Mouse (Mus musculus) embryonic fibroblast, embryonic 13.5 days (primary cell): ENCODE data around the gene Grap2. TPM values are rescaled to one million over a fixed set of nuclear protein-coding genes. Genes with fewer than 3 reads are reported as not detected.

Experiments used
- H3K27ac ChIP-seq: 2 replicates; pipeline ENCODE4 v1.5.1; 2012; ENCODE audit warnings: low read length, control low read depth, inconsistent platforms; ENCODE audit not compliant: insufficient read depth
- H3K4me1 ChIP-seq: 2 replicates; pipeline ENCODE4 v1.6.1; 2011; ENCODE audit warnings: low read length; ENCODE audit not compliant: control insufficient read depth, insufficient read depth
- H3K4me3 ChIP-seq: 2 replicates; pipeline ENCODE4 v1.5.1; 2011; ENCODE audit warnings: mild to moderate bottlenecking, control low read depth, low read length; ENCODE audit not compliant: insufficient read depth
- CTCF ChIP-seq: IDR thresholded peaks from 2 replicates; pipeline ENCODE4 v1.5.1; 2011; ENCODE audit warnings: mild to moderate bottlenecking, control low read depth, low read length, moderate library complexity, borderline replicate concordance; ENCODE audit not compliant: insufficient read depth
- POLR2A ChIP-seq: IDR thresholded peaks from 2 replicates; pipeline ENCODE4 v1.6.1; 2011; ENCODE audit warnings: low read depth, mild to moderate bottlenecking, control low read depth, low read length, moderate library complexity
- polyA plus RNA-seq: library from polyadenylated mRNA; stranded (reverse); fragments of >200 nt; gene quantifications from 2 replicates; pipeline ENCODE4 v1.2.4, GENCODE M21; 2011; ENCODE audit warnings: low read depth; ENCODE audit not compliant: missing spikeins, insufficient read length

The Grap2 gene
- not detected in 2 replicates for polyA plus RNA-seq

- no peak for TF ChIP-seq POLR2A
- no peak for TF ChIP-seq CTCF
- Histone ChIP-seq H3K4me3 (no peak within 1 kb of the TSS), H3K4me1 (no peaks in the 10 kb centered on the region), H3K27ac (no peak within 1 kb of the TSS)
Measured at GRCm38 (mm10) chr15:80572291-80572690, at the start of gene Grap2. Gene Grap2 (plus strand): TSS chr15:80572594.

DNA sequence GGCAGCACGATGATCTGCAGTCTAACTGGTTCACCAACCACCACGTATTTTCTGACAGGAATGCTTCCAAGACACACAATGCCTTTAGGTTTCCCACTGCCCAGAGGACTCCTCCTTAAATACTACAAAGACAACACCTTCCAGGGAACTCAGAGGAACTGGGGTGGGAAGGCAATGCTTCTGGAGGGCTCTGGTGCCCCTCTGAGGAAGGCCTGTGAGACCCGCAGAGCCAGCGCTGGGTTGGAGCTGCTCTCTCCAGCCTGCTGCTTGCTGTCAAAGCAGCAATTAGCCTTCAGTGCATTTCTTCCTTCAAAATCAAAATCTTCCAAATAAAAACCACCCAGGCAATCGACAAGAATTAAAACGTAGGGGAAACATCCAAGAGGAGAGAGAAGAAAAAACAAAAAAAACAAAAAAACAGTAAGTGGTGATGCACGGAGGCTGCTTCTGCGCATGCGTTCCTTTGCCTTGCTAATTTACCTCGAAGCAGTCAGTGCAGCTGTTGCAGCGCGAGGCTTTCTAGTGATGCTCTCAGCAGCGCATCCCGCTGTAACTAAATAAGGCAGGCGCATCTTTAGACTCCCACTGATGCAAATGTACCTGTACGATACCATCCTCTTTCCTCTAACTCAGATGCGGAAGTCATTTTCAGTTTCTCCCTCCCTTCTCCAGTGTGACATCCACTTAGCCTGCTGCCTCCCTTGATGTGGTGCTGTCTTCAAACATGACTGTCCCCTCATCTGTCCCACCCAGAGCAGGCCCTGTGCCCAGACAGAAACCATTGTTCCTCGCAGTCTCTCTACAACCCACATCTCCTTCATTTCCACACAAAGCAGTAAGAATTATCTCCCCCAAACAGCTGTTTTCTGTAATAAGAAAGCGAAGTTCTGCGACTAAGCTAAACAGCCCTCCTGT is 42.2 kb upstream of the Grap2 start:
- no peak overlapping the region for H3K4me3 ChIP-seq
- H3K27ac ChIP-seq: no peak overlapping the region
- no peaks in the 10 kb centered on the region; the same call in 1 of the 2 replicates for H3K4me1 ChIP-seq
- TF ChIP-seq CTCF (no peak), POLR2A (no peak)

- Histone ChIP-seq H3K4me3 (no peak overlapping the region), H3K4me1 (no peaks in the 10 kb centered on the region; the same call in 1 of the 2 replicates), H3K27ac (no peak overlapping the region)
- no peak for TF ChIP-seq POLR2A
- TF ChIP-seq CTCF: no peak
Measured at GRCm38 (mm10) chr15:80531026-80531425, 41.4 kb upstream of the Grap2 start.

DNA sequence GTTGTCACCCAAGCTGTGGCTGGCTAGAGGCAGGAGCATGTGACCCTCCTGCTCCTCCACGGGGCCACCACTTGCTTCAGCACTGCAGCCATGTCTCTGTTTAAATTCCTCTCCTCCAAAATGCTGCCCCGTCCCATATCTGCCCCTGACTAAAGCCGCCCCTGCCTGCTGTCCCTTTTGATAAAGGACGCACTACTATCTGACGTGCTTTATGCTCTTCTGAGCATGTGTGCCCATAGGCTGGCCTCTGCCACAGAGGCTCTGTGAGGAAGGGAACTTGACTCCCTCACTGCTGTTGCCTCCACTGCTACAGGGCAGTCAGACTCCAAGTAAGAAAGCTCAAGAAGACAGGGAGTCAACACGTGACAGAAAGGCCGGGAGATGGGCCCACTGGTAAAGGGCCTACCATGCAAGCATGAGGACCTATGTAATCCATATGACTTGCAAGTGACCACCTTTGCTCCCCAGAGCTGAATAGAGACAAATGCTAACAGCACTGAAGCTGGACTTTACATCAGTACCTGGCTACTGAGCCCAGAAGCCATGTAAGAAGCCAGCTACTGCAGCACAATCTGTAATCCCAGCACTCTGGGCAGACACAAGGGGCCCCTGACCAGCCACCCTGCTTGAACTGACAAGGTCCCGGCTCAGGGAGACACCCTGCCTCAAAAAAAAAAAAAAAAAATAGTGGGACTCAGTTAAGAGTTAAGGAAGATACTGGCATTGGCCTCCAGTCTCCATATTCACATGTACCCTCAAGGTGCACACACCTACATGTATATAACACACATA is 39.9 kb upstream of the Grap2 start:
- 0 out of 2 replicates have a peak overlapping the region, but pooled peaks have one; percentile 7 for H3K27ac ChIP-seq
- peaks cover 2% of the 10 kb centered on the region; the same call in 1 of the 2 replicates for H3K4me1 ChIP-seq
- TF ChIP-seq CTCF: no peak
- TF ChIP-seq POLR2A: no peak
- no peak overlapping the region for H3K4me3 ChIP-seq

GRCm38 (mm10) chr15:80533274-80533673 is 39.1 kb upstream of the Grap2 start:
- TF ChIP-seq POLR2A (no peak), CTCF (no peak)
- peaks cover 6% of the 10 kb centered on the region; the same call in 1 of the 2 replicates for H3K4me1 ChIP-seq
- H3K27ac ChIP-seq: 0 out of 2 replicates have a peak overlapping the region, but pooled peaks have one; percentile 7
- H3K4me3 ChIP-seq: no peak overlapping the region

DNA sequence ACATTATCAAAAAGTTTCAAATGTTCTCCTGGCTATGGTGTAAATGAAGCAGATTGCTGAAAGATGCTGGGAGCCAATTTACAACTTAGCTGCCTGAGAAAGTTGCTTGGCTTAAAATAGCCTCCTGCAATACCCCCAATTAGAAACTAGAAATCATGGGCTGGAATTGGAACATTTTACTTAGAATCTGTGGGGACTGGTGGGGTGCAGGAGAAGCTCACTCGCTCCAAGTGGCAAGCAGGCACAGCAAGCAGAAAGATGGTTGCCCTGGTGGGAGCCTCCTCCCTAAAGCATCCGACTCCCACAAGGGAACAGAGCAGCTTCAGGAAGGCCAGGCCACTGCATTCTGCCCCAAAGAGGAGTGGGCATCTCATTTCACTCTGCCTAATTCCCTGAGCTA is 36.3 kb upstream of the Grap2 start:
- Histone ChIP-seq H3K27ac (no peak overlapping the region), H3K4me3 (no peak overlapping the region), H3K4me1 (peaks cover 6% of the 10 kb centered on the region; the same call in 1 of the 2 replicates)
- TF ChIP-seq POLR2A (no peak), CTCF (no peak)

GRCm38 (mm10) chr15:80538075-80538474 is 34.3 kb upstream of the Grap2 start:
- Histone ChIP-seq H3K27ac (no peak overlapping the region), H3K4me1 (0 out of 2 replicates have a peak, but pooled peaks cover 6% of the 10 kb centered on the region), H3K4me3 (no peak overlapping the region)
- TF ChIP-seq POLR2A (no peak), CTCF (no peak)

GRCm38 (mm10) chr15:80538671-80539340 is 33.6 kb upstream of the Grap2 start:
- no peak overlapping the region for H3K27ac ChIP-seq
- TF ChIP-seq POLR2A (no peak), CTCF (no peak)
- H3K4me1 ChIP-seq: 0 out of 2 replicates have a peak, but pooled peaks cover 6% of the 10 kb centered on the region
- no peak overlapping the region for H3K4me3 ChIP-seq

- H3K27ac ChIP-seq: no peak overlapping the region
- H3K4me3 ChIP-seq: no peak overlapping the region
- TF ChIP-seq CTCF (no peak), POLR2A (no peak)
- no peaks in the 10 kb centered on the region for H3K4me1 ChIP-seq
Measured at GRCm38 (mm10) chr15:80544115-80544514, 28.3 kb upstream of the Grap2 start.
